Mouse (Mus musculus) urinary bladder, adult 18-20 months (tissue): Measurements from ENCODE around the gene Elp6.
"Not testable (repeated sequence)": the region's sequence is repeated elsewhere in the genome, so short reads cannot be mapped to it uniquely, and the experiment has no call there.

ENCODE experiments used
- DNase-seq, 2 experiments: peaks; one replicate each; pipeline ENCODE4 v3.0.0; 2022; ENCODE audit warnings: low spot score in 2 of 2, mixed read lengths in 2 of 2

The Elp6 gene

GRCm38 (mm10) chr9:110316503-110316902, 11.5 kb downstream of the Elp6 start:
- DNase-seq, result no peak

- no peak for DNase-seq
Observed at GRCm38 (mm10) chr9:110320769-110321168, 15.8 kb downstream of the Elp6 start.

GRCm38 (mm10) chr9:110322972-110323371, 18.0 kb downstream of the Elp6 start:
- no peak for DNase-seq

GRCm38 (mm10) chr9:110324181-110324580, 19.2 kb downstream of the Elp6 start:
- DNase-seq, result no peak

GRCm38 (mm10) chr9:110328178-110328577, 23.2 kb downstream of the Elp6 start:
- DNase-seq, result no peak

- DNase-seq, result no peak
Observed at GRCm38 (mm10) chr9:110328946-110329630, 24.1 kb downstream of the Elp6 start.

- DNase-seq, result no peak
Observed at GRCm38 (mm10) chr9:110329655-110330054, 24.7 kb downstream of the Elp6 start.

GRCm38 (mm10) chr9:110330341-110330740, 25.4 kb downstream of the Elp6 start:
- DNase-seq, result no peak

- not testable (repeated sequence) for DNase-seq
Observed at GRCm38 (mm10) chr9:110330913-110331312, 25.9 kb downstream of the Elp6 start.

- DNase-seq, result peak; percentile 95 to 98
Observed at GRCm38 (mm10) chr9:110333135-110333895, 28.3 kb downstream of the Elp6 start, which contains the start of gene Scap. Scap (plus strand) TSS chr9:110333288.

- no peak for DNase-seq
Observed at GRCm38 (mm10) chr9:110333896-110334259, 28.9 kb downstream of the Elp6 start.

GRCm38 (mm10) chr9:110334849-110335248, 29.9 kb downstream of the Elp6 start:
- no peak for DNase-seq

GRCm38 (mm10) chr9:110340037-110340750, 35.2 kb downstream of the Elp6 start:
- DNase-seq, result no peak

GRCm38 (mm10) chr9:110342008-110342407, 37.0 kb downstream of the Elp6 start:
- no peak for DNase-seq

GRCm38 (mm10) chr9:110343805-110344204, 38.8 kb downstream of the Elp6 start:
- DNase-seq, result no peak

- DNase-seq, result no peak
Observed at GRCm38 (mm10) chr9:110345057-110345739, 40.2 kb downstream of the Elp6 start.

- DNase-seq, result no peak
Observed at GRCm38 (mm10) chr9:110348899-110349298, 43.9 kb downstream of the Elp6 start.

GRCm38 (mm10) chr9:110350188-110350587, 45.2 kb downstream of the Elp6 start:
- DNase-seq, result no peak

GRCm38 (mm10) chr9:110350612-110351011, 45.6 kb downstream of the Elp6 start:
- DNase-seq, result no peak

- DNase-seq, result no peak
Observed at GRCm38 (mm10) chr9:110351350-110351749, 46.4 kb downstream of the Elp6 start.

- no peak for DNase-seq
Observed at GRCm38 (mm10) chr9:110351932-110352632, 47.1 kb downstream of the Elp6 start.
